Mouse (Mus musculus) brain, embryonic 14.5 days (tissue): Measurements from ENCODE around the gene Thbs1.

Source experiments
- CTCF ChIP-seq: fragments of 200-500 bp; IDR thresholded peaks from 2 replicates; pipeline ENCODE4 v1.5.1; 2012; ENCODE audit warnings: inconsistent platforms, mild to moderate bottlenecking, moderate library complexity, borderline replicate concordance; ENCODE audit not compliant: insufficient read depth, insufficient read length; ENCODE audit errors: extremely low read depth
- POLR2A ChIP-seq: fragments of 200-500 bp; IDR thresholded peaks from 2 replicates; pipeline ENCODE4 v1.6.1; 2012; ENCODE audit warnings: mild to moderate bottlenecking, inconsistent platforms, borderline replicate concordance; ENCODE audit not compliant: poor library complexity, insufficient read depth, insufficient read length, severe bottlenecking; ENCODE audit errors: extremely low read depth

DNA sequence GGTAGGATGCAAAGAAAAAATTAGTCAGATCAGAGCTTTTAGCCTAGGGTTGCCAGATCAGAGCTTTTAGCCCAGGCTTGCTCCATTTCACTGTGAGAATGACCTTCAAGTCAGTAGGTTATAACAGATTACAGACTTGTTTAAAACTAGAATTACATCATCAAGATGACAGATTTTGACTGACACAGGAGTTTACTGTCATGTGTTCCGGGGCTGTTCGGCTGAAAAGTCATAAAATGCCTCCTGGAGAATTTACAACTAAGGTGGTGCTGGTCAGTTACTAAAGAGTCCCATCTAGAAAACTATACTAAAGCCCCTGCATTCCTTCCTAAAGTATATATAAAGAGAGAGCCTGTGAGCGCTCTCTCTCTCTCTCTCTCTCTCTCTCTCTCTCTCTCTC lies 16.6 kb downstream of the Thbs1 start:
- TF ChIP-seq CTCF (no peak), POLR2A (no peak)
